Mouse (Mus musculus): ENCODE data around the gene Tmx2.
A peak's percentile ranks its signal among the peaks of the same experiment; 100 is the strongest.

Tmx2 gene

GRCm38 (mm10) chr2:84636231-84636741 is 42.7 kb downstream of the Tmx2 start:
- no peak for DNase-seq

GRCm38 (mm10) chr2:84635611-84636010 is 43.3 kb downstream of the Tmx2 start:
- peak; percentile 62 to 64 for DNase-seq

- DNase-seq, result no peak
Measured at GRCm38 (mm10) chr2:84634934-84635482, 43.9 kb downstream of the Tmx2 start.

- DNase-seq, result no peak
Measured at GRCm38 (mm10) chr2:84634006-84634405, 44.9 kb downstream of the Tmx2 start.

GRCm38 (mm10) chr2:84632999-84633398 is 45.9 kb downstream of the Tmx2 start:
- DNase-seq, result no peak

- no peak for DNase-seq
Measured at GRCm38 (mm10) chr2:84632001-84632400, 46.9 kb downstream of the Tmx2 start.

- DNase-seq, result no peak
Measured at GRCm38 (mm10) chr2:84627036-84627435, 51.9 kb downstream of the Tmx2 start.

- DNase-seq, result no peak
Measured at GRCm38 (mm10) chr2:84626366-84626975, 52.5 kb downstream of the Tmx2 start.

- DNase-seq, result no peak
Measured at GRCm38 (mm10) chr2:84624201-84624600, 54.7 kb downstream of the Tmx2 start.

- DNase-seq, result no peak
Measured at GRCm38 (mm10) chr2:84623428-84624119, 55.4 kb downstream of the Tmx2 start.

GRCm38 (mm10) chr2:84622668-84623067 is 56.3 kb downstream of the Tmx2 start:
- no peak for DNase-seq
